Mouse (Mus musculus): Measurements from ENCODE around the gene Coro2b.
"Not testable (repeated sequence)": the region's sequence is repeated elsewhere in the genome, so short reads cannot be mapped to it uniquely, and the experiment has no call there.

Gene Coro2b

GRCm38 (mm10) chr9:62471541-62472189 is 65.2 kb downstream of the Coro2b start:
- no peak for DNase-seq

DNA sequence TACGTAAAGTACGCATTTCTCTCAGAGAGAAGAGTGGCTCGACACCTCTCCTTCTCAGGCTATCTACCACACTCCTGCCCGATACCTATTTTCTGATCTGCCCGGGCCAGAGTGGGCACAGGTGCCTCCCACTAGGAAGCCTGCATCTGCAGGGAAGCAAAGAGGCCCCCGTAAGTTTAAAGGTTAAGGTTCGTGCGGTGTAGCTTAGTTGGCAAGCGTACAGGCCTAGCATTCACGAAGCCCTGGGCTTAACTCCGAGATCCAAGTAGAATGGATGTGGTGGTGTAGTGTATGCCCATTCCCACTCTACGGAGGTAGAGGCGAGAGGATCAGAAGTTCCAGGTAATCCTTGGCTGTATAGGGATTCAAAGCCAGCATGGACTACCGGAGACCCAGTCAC is 65.8 kb downstream of the Coro2b start:
- no peak for DNase-seq

DNA sequence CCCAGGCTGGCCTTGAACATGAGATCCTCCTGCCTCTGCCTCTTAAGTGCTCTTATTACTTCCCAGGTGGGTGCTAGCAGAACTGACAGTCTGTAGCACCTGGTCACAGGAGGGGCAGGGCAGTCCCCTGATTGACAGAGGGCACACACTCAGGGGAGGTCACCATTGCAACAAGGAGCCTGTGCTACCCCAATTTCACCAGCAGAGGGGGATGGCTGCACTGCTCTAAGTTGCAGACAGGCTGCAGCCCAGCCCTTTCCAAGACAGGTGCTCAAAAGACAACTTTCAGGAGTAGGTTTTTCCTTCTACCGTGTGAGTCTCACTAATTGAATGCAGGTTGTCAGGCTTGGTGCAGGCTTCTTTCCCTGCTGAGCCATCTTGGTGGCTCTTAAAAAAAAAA is 66.4 kb downstream of the Coro2b start:
- DNase-seq, result peak; percentile 85 to 89

- DNase-seq, result no peak
Measured at GRCm38 (mm10) chr9:62469696-62470095, 67.1 kb downstream of the Coro2b start.

- DNase-seq, result no peak
Measured at GRCm38 (mm10) chr9:62469143-62469542, 67.7 kb downstream of the Coro2b start.

GRCm38 (mm10) chr9:62467413-62467784 is 69.4 kb downstream of the Coro2b start:
- DNase-seq, result no peak

- no peak for DNase-seq
Measured at GRCm38 (mm10) chr9:62466742-62467412, 70.0 kb downstream of the Coro2b start.

GRCm38 (mm10) chr9:62466053-62466452 is 70.8 kb downstream of the Coro2b start:
- DNase-seq, result peak in 1 of 2 experiments; percentile 59

- peak in 1 of 2 experiments; percentile 32 for DNase-seq
Measured at GRCm38 (mm10) chr9:62464727-62465126, 72.1 kb downstream of the Coro2b start.

- peak; percentile 46 to 77 for DNase-seq
Measured at GRCm38 (mm10) chr9:62461766-62462165, 75.1 kb downstream of the Coro2b start.

GRCm38 (mm10) chr9:62461095-62461494 is 75.7 kb downstream of the Coro2b start:
- DNase-seq, result peak in 1 of 2 experiments; percentile 40

DNA sequence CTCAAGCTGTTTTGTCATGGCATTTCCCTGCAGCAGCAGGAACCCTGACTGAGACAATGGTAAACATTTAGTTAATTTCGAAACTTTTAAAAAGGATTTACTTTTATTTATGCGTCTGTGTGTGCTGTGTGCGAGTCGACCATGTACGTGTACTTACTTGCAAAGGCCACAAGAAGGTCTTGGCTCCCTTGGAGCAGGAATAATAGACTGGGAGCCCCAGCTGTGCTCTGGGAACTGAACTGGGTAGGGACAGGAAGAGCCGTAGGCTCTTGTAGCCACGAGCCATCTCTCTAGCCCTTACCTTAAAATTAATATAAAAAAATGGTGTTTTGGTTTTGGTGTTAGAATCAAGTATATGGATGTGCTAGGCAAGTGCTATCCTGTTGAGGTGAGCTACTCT is 76.8 kb downstream of the Coro2b start:
- DNase-seq, result no peak

GRCm38 (mm10) chr9:62458457-62458856 is 78.4 kb downstream of the Coro2b start:
- no peak for DNase-seq

GRCm38 (mm10) chr9:62456015-62456414 is 80.8 kb downstream of the Coro2b start:
- DNase-seq, result peak; percentile 90 to 95

- peak; percentile 62 to 77 for DNase-seq
Measured at GRCm38 (mm10) chr9:62455210-62455969, 81.5 kb downstream of the Coro2b start.

DNA sequence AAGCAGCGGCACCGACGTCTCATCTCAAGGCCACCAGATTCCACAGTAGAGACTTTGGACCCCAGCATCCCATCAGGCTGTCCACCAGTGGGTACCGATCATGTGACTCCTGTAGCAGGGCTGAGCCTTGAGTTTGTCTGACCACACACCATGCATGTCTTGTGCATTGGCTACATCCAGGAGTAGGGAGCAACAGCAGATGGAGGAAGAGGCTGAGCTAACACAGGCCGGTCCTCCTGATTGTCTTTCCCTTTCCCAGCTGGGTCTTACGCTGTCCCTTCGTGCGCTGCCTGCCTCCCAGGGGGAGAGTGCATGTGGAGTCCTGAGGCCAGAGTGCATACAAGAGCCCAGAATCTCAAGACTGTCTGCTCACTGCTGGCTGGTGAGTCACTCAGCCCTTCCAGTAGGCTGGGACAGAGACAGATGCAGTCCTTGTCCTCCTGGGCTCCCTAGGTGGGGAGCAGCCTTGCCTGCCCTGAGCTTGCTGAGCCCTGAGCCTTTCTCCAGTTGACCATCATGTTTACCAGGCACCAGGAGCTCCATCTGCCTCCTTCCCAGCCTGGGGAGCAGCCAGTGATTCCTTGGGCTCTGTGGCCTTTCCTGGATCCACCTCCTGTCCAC is 84.4 kb downstream of the Coro2b start:
- DNase-seq, result peak; percentile 45 to 71

DNA sequence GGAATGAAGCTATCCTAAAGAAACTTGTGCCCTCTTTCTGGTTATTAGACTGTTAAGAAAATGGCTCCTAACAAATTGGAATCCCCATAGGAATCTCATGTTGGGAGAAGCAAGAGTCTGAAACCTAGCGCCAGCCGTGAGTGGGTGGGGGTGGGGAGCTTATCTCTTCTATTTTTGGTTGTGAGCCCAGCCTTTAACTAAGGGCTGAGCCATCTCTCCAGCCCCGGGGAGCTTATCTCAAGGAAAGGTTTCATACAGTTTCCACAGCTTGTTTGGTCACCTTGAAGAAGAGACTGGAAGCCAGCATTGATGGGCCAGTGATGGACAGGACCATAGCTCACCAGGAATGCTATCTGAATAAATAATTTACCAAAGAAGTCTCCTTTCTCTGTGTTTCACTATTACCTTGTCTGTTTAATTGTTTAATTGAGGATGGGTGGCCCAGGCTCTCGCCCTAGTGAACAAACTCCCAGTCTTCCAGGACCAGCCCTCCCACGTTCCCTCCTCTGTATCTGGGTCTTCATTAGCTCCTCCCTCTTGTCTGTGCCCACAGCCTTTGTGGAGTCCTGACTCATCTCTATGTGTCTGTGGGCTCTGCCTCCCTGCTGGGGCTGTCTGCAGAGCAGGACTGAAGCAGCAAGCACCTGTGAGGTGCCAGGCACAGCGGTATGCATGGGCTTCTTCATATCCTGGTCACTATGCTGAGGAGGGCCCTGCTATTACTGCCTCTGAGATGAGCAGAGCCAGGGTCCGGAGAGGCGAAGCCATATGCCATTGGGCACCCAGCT is 85.1 kb downstream of the Coro2b start:
- DNase-seq, result no peak

DNA sequence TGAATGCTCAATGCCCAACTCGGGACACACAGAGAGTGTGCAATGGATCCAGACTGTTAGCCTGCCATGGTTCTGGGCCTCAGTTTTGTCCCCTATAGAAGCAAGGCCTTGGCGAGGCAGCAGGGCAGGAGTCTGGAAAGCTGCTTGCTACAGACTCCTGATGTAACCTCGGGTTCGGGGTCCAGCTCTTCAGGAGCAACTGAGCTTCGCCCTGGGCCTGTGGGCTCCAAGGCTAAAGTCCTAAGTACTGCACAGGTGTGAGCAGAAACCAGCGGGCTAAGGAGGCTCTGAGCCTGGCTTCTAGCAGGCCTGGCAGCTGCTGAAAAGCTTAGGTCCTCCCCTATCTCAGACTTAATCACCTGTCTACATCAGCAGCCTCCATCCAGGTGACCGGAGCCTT is 86.0 kb downstream of the Coro2b start:
- peak; percentile 42 to 88 for DNase-seq

DNA sequence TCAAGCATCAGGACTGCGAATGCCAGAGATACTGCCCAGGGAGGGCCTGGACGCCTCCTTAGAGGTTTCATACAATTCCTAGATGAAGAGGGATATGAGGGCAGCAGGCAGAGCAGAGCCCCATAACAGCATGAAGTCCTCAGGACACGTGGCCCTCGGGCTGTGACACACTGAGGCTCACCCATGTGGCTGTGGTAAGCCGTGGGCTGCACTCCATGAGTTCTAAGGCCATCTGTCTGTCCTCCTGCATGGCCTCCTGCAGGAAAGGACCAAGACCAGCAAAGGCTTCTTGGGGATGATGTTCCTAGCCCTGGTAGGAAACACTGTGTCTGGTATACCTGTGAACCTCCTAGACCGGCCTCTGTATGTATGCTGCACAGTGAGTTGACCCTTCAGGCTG is 86.5 kb downstream of the Coro2b start:
- DNase-seq, result no peak

GRCm38 (mm10) chr9:62447337-62447736 is 89.5 kb downstream of the Coro2b start:
- not testable (repeated sequence) for DNase-seq

DNA sequence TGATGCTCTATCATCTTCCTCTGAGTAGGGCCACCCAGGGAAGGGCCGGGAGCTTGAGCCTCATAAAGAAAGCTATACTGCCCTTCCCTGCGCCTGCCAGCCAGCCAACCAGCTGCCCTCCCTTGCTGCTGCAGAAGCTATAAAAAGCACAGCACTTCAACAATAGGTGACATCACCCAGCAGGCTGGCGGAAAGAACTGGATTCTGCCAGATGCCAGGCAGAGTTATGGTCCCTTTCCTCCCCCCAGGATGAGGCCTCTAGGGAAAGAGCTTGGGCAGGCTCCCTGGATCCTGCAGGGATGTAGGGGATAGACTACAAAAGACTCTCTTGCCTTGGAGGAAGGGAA is 98.1 kb downstream of the Coro2b start:
- DNase-seq, result peak; percentile 52 to 81

DNA sequence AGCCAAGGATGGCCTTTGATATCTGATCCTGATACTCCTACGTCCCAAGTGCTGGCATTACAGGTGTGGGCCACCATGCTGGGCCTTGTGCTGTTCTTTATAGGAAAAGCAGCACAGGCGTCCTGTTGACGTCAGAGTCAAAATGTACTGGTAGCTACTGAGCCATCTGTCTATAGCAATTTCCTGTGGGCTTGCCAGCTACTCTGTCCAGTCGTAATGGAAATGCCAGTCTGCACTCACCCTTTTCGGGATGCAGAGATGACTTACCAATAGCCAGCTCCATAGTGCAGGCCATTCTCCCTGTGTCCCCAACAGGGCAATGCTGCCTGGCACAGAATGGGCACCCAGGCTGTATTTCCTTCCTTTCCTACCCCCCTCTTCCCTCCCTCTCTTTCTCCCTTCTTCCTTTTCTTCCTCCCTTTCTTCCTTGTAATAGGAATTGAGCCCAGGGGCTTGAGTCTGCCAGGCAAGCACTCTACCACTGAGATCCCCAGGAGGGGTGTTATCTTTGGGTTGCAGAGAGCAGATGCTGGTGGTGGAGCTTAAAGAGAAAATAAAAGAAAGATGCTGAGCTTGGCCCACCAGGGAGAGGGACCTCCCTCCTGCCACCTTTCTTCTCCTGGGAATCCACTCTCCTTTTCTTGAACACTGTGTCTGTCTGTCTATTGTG is 98.6 kb downstream of the Coro2b start:
- DNase-seq, result peak in 1 of 2 experiments; percentile 21
